Mouse (Mus musculus): ENCODE measurements around the gene LTO1.
A peak's percentile ranks its signal among the peaks of the same experiment; 100 is the strongest.
"Not testable (repeated sequence)": the region's sequence is repeated elsewhere in the genome, so short reads cannot be mapped to it uniquely, and the experiment has no call there.

LTO1 gene

GRCm38 (mm10) chr7:144914948-144915750 is at the start of gene LTO1:
Gene LTO1, plus strand, starts transcription at chr7:144915100.
- peak; percentile 91 to 94 for DNase-seq

DNA sequence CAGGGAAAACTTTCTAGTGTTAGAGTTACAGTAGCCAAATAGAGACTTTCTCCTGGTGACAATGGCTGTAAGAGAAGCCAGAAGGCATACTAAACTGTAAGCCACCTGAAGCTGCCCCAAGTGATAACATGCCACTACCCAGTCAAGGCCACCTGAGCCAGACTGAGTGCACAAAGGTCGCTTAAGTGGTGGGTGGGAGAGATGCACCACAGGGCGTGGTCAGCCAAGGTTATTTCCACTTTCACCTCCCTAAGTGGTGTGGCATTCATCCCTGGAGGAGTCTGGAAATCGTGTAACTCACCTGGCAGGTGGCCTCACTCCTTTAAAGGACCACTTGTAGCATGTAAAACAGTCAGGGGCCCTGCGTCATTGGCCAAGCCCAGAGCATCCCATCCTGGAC is 47.7 kb upstream of the LTO1 start:
- no peak for DNase-seq

GRCm38 (mm10) chr7:144867602-144868001 is 47.3 kb upstream of the LTO1 start:
- DNase-seq = no peak

DNA sequence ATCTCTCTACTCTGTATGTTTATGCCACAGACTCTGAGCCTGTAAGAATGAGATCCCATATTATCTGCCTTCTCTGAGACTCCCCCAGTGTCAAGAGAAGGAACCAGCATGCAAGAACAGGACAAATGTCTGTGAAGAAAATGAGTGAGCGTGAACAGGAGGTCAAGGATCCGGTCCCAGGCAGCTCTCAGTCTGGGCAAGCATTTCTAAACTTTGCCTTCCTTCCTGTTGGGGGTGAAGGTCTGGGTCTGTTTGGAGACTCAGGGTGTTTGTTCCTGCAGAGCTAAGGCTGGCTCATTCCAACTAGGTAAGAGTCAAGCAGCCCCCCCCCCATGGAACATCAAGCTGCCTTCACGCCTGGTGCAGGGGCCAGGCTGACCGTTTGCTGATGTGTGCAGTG is 42.5 kb upstream of the LTO1 start:
- no peak for DNase-seq

GRCm38 (mm10) chr7:144873160-144873559 is 41.7 kb upstream of the LTO1 start:
- no peak for DNase-seq

GRCm38 (mm10) chr7:144874226-144874625 is 40.7 kb upstream of the LTO1 start:
- DNase-seq = no peak

DNA sequence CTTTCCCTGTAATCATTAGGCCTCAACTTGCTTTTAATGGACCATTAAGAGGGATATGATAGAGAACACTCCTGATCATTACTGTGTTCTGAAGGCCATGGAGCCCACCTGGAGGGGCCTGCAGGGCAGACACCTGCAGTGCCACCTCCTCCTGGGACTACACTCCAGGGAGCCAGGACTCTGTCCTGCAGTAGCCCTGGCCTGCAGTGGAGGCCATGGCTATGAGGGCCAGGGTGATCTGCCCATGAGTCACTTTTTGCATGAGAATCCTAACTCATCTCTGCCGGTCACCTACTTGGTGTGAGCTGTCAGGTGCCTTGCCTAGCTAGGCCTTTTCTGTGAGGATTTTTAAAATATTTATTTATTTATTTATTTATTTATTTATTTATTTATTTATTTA is 36.5 kb upstream of the LTO1 start:
- DNase-seq = no peak

GRCm38 (mm10) chr7:144883106-144883505 is 31.8 kb upstream of the LTO1 start:
- DNase-seq = no peak

DNA sequence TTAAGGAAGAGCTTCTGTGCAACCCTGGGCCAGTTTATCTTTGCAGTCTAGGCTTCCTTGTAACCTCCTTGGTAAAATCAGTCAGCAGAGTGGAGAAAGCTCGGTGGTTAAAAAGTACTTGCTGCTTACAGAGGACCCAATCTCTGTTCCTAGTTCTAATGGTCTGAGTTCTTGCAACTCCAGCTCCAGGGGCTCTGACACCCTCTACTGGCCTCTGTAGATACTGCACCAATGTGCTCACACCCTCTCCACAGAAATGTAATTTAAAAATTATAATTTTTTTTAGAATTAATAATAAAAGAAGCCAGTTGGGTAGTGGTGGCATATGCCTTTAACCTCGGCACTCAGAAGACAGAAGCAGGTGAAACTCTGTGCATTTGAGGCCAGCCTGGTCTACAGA is 27.2 kb upstream of the LTO1 start:
- no peak for DNase-seq

DNA sequence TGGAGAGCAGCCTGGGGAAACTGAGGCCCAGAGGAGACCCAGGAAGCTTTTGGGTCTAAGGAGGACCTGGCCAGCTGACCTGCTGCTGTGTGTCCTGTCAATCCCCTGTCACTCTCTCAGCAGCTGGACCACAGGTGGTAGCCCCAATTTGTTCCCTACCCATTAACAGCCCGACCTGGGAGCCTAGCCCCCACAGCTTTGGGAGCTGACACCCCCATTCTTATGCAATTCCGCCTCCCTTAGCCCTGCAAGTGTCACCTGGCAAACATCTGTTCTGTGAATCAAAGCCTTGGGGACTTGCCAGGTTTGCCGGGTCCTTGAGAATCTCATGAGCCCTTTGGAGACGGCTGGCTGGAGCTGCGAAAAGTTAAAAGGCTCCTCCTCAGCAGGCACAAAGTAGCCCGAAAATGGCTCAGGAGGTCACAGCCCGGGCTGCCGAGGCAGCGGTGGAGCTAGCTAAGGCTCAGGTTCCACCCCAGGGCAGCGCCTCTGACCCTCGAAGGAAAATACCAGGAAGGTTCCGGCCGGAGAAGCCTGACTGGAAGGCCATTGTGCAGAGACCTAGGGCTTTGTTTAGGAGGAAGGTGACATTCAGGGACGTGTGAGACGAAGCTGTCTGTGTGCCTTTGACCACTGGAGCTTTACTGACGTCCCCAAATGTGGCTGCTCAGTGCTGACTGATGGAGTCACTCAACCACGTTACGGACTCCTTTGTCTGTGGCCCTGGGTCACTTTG is 26.2 kb upstream of the LTO1 start:
- peak in 1 of 2 experiments; percentile 23 for DNase-seq

GRCm38 (mm10) chr7:144890661-144891060 is 24.2 kb upstream of the LTO1 start:
- not testable (repeated sequence) for DNase-seq

DNA sequence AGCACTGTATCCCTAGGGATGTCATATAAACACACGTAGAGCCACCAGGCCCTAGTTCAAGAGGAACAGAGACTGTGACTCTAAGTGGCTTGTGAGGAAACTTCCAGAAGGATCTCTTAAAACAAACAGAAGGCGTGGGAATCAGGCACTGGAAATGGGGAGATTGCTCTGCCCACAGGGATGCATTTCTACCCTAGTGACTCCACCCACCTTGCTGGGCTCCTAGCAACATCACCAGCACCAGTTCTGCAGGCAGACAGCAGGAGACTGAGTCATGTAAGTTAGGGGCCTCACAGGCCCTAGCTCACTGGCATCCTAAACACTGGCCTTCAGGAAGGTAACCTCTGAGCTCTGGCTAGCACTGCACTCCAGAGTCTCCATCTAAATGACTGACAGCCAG is 23.0 kb upstream of the LTO1 start:
- DNase-seq = no peak

DNA sequence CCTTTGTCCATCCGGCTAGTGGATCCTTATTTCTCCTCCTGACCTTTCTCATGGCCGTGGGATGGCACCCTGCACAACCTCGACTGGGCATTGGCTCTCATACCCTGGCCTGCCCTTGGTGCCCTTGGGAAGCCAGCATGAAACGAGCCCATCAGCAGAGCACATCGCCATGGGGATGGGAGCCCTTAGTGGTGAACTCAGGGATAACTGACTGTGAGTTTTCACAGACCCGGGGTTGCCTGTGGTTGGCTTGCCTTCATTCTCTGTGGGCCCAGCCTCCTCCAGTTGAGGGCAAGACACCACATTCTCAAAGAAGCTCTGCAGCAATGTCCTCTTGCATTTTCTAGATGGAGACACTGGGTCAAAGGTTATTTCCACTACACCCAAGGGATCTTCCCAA is 22.6 kb upstream of the LTO1 start:
- DNase-seq = no peak

DNA sequence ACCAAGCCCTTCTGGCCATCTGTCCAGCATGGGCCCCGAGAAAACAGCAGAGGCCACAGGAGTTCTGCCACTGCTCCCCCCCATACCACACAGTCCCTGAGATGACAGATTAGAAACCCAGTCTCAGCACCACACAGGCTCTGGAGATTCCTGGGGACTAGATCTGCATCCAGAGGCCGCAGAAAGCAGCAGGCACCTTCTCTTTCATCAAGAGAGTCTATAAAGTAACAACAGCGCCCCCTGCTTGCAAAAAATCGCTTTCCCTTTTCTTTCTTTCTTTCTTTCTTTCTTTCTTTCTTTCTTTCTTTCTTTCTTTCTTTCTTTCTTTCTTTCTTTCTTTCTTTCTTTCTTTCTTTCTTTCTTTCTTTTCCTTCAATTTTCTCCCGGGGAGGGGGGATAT is 20.7 kb upstream of the LTO1 start:
- no peak for DNase-seq

DNA sequence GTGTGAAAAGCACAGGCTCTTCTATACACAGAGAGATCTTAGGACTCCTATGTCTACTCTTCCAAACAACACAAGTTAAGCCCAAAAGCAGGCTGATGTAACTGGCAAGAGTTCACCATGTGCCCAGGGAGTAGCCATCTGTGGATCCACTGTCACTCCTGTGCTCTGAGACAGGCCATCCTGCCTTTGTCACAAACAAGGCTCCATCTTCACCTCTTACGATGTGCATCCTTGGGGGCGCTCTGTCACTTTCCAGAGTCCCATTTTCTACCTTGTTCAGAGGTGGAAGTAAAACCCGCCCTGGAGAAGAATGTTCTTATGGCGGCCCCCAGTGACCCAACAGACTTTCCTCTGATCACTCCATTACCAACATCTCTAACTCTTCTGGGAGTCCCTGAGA is 20.2 kb upstream of the LTO1 start:
- no peak for DNase-seq

DNA sequence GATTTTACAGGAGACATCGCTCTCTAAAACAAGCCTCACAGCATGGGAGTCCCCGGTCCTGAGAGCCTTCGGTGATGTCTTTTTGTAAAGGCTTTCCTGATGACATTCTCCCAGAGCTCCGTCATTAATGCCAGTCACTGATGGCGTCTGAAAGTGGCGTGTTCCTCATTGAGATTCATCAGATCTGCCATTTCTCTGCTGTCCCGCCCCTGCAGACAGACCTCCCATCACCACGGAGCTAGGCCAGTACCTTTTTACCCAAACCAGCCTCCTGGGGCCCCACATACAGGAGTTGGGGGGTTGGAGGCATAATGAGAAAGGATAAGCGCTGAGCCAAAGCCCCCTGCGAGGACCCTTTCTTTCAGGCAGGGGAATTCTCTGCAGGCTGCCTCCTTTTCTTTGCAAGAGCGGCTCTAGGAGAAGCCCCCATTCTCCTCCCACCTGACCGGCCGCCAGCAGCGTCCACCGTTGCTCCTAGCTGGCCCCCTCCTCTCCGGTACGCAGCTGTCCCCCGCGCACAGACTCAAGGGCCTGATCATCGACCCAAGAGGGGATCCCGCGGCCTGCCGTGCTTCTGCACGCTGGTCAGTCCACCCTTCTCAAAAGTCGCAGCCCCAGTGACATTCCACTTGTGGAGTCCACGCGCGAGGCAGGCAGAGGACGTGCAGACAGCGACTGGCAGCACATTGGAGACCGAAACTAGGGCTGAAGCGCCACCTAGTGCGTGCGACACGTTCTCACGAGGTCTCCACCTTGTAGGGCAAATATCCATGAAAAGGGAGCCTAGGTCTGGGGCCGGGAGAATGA is 19.4 kb upstream of the LTO1 start:
- peak; percentile 66 to 74 for DNase-seq

- no peak for DNase-seq
Observed at GRCm38 (mm10) chr7:144896294-144897218, 18.3 kb upstream of the LTO1 start, which contains the start of gene Fgf15. Gene Fgf15, plus strand, starts transcription at chr7:144896531.

GRCm38 (mm10) chr7:144898506-144898905 is 16.4 kb upstream of the LTO1 start:
- DNase-seq = no peak

GRCm38 (mm10) chr7:144905514-144905913 is 9.4 kb upstream of the LTO1 start:
- not testable (repeated sequence) for DNase-seq

GRCm38 (mm10) chr7:144906708-144907397 is 8.0 kb upstream of the LTO1 start:
- peak; percentile 18 to 21 for DNase-seq

DNA sequence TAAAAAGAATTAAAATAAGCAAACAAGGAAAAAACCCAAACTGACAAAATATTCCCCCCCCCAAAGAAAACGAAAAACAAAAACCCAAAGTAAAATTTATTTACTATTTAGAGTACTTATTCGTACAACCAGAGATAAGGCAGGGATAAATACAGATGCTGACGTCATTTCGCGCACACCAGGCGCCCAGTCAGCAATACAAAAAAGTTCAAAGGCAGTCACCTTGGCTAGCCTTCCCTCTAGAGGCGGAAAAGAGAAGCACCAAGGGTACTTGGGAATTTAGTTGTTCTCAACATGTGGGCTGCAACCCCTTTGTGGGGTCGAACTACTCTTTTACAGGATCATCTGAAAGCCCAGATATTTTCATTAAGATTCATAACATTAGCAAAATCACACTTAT is 7.1 kb upstream of the LTO1 start:
- no peak for DNase-seq

GRCm38 (mm10) chr7:144908705-144909104 is 6.2 kb upstream of the LTO1 start:
- no peak for DNase-seq
